Mouse (Mus musculus): ENCODE results near the gene Tmem72.

The Tmem72 gene

DNA sequence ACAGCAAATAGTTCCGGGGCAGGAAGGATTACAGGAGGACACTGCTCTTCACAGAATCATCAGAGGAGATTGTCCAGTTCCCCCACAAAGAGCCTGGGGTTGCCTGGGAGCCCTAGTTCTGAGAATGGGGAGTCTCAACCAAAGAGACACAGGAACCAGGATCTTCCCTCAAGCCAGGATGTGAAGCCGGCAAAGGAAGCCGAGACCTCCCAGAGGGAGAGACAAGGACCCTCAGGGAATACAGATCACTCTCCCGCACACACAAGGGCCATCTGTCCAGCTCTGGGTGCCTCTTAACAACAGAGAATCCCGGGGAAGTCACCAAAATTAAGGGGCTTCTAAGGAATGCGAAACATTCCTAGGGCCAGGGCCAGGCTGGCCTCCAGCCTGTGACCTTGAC, 39.4 kb downstream of the Tmem72 start:
- no peak for DNase-seq

DNA sequence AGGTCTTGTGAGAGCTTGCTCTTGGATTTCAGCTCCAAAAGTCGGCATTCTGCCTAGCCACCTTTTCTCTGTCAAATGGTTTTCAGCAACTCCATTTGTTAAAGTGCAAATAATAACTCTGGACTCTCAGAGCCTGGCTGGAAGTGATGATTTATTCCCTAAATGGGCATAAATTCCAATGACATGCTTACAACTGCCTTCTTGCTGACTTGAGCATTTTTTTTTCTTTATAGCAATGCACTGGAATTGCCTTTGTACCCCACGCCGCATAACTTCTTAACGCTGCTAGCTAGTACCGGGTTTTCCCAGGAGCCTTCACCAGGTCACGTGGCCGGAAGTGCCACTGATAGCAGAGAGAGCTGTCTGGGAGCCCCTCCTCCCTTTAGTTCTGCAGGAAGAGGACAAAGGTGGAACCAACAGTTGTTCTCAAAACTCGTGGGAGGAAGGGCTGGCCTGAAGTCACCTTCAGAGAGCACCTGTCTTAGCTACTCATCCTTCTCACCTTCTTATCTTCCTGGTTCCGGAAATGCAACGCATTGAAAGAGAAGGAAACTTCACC, 40.3 kb downstream of the Tmem72 start:
- no peak for DNase-seq

DNA sequence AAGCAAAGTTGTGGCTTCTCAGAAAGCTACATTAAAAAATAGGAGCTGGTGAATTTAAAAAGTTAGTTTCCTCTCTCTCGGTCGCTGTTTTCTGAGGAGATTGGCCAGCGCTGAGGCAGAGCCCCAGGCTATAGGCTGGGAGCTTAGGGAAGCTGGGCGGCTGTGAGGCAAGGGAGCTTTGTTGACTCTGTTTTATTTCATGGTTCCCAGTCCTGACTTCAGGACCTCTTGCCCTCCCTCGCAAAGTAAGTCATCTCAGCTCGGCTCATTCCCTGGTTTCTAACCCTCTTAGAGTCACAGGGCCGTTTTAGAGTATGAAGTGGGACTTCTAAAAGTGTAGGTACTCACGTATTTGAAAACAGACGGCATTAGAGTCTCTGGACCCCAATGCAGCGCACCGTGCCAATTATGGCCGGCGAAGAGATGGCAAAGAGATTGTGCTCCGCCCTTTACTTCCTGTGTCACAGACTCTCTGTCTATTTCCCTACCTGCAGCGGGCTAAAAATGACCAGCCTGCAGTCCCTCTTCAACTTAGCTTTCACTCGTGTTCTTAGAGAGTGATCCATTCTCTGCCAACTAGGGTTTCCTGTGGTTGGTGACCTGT, 42.3 kb downstream of the Tmem72 start:
- DNase-seq: no peak

DNA sequence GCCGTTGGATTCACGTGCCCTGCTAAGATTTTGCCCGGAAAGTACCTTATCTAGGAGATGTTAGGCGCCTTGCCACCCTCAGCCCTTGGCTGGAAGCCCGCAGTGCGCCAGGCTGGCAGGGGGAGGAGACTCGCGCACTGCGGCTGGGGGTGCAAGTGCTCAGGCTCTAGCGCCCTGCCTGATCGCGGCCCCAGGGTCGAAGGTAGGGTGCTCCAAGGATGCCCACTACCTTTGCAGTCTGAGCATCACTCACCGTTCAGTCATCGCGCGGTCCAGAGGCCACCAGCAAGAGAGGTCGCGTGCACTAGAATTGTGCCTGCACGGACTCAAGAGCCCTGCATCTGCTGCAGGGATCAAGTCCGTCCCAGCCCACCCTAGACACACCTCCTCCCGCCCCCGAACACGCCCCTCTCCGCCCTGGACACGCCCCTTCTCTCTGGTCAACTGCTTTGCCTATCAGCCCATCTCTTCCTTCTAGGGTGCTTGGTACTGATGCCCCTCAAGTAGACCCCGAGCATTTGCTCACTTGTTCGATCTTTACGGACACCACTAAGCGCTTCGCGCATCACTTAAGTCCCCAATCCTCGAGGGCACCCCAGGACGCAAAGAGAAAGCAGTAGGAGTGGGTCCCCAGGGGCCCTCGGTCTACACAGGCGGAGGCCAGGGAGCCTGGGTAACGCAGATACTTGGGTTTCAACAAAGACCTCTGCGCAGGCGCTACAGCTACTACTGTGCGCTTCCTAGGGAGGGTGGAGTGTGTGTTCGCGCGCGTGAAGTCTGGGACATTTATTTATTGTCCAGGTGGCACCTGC, 43.0 kb downstream of the Tmem72 start, which contains the start of gene Rassf4:
TSS of gene Rassf4 (minus strand) at position 482 of the 812 bp plus-strand sequence.
- peak; percentile 52 for DNase-seq

DNA sequence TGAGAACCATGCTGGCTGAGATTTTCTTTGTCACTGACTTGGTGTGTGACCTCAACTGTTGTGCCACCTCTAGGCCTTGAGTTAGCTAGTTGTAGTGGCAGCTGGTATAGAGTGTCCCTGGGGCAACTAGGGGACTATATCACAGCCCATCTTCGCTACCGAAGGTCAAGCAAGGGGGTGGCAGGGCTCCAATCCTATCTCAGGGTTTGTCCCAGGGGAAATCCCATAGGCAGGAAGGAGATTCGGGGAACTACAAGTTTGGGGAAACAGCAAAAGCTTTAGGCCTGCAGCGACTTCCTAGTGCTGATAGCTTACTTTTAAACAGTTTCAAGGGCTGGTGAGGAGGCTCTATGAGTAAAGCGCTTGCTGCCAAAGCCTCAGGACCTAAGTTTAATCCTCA, 44.4 kb downstream of the Tmem72 start:
- no peak for DNase-seq

DNA sequence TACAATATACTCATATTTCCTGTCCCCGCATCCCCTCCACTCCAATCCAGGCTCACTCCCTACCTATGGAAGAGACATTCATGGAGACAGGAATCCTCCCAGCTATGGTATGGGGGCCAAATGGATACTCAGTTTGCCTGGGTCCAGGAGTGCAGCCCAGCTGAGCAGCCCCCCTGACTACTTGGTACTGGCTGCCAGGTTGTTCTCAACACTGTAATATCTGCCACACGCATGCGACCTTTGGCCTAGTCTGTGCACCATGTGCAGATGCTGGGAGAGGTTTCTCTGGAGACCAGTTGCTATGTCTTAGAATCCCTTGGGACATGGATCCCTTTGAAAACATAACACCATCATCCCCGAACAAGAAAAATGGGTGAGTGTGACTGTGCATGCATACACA, 44.9 kb downstream of the Tmem72 start:
- no peak for DNase-seq

DNA sequence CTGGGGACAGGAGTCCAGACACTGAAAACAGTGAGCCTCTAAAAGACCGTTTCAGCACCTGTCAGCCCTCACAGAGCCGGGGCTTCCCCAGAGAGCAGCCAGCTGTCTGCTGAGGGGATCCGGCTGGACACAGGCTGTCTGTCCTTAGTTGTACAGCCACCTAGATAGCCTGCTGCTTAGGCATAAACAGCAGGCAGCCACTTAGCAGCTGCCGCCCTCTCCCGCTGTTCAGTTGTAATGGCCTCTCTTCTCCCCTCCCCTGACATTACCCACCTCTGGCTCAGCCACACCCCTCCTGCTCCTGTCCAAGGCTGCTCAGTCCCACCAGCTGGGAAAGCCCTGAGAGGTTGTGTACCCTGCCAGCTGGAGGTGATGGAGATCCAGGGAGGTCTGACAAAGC, 45.7 kb downstream of the Tmem72 start:
- no peak for DNase-seq

DNA sequence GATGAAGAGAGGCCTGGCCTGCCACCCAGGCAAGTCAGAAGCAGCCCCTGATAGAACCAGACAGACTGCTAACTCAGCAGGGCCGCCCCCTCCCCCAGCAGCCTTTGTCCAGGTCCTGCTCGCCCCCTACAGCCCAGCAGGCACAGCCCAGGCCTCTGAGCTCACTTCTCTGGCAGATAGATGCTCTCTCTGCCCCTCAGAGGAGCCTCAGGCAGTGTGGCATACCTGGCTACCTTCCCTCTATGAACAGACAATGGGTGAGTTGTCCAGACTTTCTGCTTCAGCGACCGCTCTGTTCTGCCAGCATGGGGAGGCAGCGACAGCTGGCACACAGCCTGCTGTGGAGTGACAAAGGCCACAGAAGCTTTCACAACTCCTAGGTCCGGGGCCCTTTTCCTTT, 46.6 kb downstream of the Tmem72 start:
- no peak for DNase-seq

DNA sequence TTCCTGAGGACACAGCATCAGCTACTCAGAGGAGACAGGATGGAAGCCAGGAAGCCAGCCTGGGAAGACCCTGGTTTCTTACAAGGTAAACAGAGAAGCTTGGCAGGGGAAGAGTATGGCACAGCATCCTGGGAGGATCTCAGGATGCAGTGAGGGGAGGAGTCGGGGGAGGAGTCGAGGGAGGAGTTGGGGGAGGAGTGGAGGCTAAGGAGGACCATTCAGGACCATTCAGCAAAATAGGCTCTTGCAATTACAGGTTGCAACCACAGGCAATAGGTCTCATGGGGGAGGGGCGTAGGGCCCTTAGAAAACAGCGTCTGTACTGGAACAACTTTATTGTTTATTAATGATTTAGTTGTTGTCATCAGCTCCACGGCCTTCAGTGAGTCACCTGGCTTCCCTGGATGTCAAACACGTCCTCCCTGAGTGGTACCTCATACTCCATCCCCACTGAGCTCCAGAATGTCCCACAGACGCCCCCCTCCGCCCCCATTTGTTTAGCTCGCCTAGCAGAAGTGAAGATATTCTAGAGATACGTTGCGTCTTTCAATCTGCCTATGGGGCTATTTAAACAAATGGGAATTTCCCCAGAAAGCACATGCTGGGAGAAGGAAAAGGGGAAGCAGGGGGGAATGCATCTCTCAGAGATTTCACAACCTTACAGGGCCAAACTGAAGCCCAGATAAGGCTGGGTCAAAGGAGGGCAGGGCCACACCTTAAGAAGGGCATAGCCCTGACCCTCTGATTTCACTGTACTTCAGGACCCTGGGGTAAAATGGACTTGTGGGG, 47.8 kb downstream of the Tmem72 start:
- DNase-seq: no peak

DNA sequence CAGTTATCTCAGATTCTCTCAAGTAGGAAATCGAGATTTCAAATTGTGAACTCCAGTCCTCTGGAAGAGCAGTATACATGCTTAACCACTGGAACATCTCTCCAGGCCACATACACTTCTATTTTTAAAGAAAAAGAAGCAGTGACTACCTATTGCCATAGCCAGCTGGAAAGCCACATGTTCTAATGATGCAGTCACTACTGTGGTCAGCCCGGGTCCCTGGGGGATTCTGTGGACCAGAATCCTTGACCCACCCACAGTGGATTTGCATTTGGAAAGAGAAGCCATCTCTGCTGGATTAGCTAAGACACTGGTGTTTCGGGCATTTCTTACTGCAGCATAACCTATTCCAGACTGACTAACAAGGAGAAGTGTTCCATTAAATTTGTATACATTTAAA, 49.3 kb downstream of the Tmem72 start:
- DNase-seq: no peak

DNA sequence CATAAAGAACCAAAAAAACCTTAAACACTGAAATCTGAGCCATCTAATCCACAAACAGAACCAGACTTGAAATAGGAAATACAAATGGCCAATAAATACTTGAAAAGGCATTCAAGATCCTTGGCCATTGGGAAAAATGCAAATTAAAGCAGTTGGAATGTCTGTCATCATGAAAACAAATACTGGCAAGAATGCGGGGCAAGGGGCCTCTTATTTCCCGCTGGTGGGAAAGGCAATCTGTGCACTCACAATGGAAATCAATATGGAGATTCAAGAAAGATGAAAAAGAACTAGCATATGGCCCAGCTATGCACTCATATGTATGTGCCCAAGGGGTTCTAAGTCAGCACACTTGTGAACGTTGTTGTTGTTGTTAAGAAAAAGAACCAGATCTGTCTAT, 49.8 kb downstream of the Tmem72 start:
- no peak for DNase-seq

DNA sequence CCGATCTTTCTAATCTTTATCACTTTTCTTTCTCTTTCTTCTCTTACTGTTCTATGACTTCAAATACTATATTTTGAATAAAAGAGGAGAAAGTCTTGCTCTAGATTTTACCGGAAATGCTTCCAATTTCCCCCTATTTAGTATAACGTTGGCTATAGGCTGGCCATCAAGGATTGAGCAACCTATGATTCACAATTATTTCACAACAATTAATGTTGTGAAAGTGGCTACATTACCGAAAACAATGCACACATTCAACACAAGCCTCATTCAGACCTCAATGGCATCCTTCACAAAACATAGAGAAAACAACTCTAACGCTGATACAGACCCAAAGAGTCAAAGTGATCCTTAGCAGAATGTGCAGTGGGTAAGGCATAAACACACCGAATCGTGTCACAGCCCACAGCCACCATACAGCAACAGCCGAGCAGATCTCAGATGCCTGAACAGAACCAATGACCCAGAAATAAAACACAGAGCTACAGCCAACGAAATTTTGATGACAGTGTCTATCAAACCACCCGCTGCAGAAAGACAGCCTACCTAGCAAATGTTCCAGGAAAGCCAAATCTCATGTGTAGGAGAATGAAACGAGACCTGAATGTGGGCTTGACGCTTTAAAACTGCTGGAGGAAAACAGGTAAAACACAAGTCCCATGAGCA, 50.5 kb downstream of the Tmem72 start:
- DNase-seq: no peak

DNA sequence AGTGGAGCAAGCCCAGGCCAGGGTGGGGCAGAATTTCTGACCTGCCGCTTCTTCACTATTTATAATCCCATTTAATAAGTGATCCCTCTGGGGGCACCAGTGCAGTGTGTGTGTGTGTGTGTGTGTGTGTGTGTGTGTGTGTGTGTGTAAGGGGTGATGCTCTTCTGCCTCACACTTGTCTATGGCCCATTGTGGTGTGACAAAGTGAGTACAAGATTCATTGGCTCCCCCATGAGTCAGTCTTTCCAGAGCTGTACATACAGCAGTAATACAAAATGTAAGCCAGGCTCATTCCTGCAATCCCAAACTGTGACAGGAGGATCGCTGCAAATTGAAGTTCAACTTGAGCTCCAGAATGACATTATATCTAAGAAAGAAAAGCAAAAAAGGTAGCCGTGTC, 51.9 kb downstream of the Tmem72 start:
- no peak for DNase-seq

DNA sequence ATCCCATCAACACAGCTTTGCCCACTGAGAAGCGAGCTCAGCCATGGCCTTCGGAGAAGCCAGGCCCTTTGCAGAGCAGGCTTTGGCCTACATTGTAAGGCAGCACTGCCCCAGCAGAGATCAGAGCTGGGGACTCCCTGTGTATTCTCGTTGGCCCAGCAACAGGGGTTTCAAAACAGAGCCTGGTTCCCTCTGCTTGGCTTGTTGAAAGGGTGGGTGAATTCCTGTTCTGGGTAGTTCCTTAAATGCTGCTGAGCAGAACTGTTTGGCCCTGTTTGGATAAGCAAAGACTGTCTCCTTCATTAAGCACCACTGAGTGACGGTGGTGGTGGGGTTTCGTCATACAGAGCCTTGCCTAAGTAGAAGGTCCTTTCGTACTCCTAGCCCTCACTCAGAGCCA, 52.7 kb downstream of the Tmem72 start:
- no peak for DNase-seq

DNA sequence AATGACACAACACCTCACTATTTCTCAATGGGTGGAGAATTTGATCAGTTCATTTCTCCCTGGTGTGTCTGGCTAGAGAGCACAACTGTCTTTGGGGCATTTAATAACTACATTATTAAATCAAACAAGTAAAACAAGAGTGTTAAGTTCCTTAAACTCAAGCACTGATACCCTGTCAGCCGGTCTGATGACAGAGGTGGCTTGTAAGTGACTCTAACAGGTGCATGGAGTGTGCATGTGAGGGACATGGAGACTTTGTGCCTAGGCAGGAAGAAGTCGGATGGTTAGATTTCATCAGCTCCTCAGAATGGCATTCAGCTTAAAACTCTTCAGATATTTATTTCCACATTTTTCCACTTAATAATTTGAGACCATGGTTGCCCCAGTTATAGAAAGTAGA, 53.3 kb downstream of the Tmem72 start:
- no peak for DNase-seq

DNA sequence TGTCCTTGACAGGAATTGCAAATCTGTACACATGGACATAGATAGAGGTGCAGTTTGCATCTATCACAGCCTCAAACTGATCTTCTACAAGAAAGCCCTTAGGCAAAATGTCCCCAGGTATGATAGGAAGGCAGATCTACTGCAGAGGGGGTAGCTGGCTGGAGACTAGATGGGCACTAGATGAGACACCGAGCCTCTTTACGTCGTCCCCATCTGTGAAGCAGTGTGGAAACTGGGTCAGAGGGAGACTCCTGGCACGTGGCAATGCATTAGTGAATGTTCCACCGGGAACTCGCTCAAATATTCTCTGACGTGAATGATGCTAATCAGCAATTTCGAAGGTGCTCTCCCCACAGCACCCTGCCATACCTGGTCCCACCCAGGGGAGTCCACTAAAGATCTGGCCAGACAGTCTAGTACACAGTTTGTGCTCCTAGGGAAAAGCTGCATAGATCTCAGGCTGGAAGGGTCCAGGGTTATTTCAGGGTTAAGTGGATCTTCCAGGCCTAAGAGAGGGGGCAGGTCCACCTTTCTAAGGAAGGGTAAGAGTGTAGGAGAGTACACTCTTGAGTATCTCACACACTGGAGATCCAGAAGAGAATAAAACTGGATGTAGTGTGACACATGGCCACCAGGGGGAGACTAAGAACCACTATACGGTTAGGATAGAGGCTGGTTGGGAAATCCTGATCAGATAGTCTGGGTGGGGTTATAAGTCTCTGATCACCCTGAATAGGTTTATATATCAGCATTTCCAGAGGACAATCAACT, 62.8 kb downstream of the Tmem72 start:
- no peak for DNase-seq

DNA sequence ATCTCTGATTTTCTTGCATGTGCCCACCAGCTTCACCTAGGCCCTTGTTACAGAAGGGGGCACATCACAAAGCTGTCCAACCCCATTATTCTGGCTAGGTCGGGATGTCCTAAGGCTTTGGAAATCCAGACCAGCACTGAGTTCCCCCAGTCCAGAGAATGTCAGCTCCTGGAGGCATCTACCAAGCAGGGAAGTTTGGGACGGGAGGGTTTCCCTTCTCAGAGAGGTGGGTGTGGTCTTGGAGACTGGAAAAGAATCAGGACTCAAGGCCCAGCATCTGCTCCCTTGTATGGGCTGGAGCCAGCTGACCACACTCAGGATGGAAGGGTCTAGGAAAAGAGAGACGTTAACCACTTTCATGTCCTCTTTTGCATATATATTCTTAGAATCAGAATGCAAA, 63.5 kb downstream of the Tmem72 start:
- no peak for DNase-seq

DNA sequence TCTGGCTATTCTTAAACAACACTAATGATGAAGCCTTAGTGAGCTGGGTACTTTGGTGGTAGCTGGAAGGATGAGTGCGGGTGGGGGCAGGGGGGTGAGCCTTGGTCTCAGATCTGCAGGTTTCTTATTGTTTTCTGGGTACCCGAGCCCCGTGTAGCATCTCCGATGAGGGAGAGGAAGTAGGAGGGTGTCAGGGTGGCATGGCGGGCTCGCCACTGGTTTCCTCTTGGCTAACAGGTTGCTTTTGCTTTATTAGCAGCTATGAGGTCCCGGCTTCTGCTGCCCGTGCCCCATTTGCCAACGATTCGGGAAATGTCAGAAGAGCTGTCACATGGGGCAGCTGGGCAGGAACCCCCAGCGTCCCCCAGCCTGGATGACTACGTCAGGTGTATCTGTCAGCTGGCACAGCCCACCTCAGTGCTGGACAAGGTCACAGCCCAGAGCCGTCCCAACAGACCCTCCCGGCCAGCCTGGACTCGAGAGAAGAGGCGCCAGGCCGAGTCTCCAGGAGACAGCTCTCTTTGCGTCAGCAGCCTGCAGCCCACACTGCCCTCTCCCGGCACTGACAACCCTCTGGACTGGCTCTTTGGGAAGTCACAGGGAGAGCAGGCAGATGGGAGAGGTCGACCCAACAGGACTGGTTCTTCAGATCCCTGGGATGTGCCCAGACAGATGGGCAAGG, 65.1 kb downstream of the Tmem72 start:
- peak; percentile 23 for DNase-seq

DNA sequence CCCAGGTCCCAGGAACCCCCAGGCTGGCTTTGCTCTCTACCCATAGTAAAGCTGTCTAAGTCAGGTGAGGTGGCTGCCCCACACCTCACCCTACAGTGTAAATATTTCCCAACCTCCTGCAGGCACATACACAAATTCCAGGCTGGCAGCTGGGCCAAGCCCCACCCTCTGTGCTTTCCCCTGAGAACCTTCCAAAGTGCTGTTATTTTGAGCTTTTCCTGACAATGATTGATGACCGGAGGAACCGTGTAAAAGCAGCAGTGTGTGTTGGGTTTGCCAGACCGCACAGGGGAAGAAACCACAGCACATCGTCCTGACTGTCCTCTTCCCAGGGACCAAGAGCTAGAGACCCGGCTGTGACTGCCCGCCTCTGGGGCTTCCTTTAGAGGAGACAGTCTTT, 66.3 kb downstream of the Tmem72 start, which contains the start of gene Depp1:
TSS of gene Depp1 (plus strand) at position 204 of the 400 bp plus-strand sequence.
- DNase-seq: no peak

DNA sequence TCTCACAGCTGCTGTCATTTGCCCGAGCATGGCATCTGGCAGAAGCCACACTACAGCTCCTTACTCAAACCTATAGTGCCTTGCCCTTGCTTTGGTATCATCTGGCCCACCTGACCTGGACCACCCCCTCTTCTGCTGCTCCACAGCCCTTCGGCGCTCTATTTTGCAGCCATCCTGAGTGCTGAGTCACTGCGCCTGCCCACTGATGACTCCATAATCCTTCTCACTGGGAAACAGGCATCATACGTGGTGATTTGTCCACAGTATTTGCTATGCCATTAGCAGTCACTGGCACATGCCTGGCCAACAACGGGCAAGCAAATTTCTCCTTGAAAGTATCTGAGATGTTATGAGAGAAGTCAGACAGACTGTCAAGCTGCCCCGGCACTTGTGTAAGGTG, 66.9 kb downstream of the Tmem72 start:
- no peak for DNase-seq

DNA sequence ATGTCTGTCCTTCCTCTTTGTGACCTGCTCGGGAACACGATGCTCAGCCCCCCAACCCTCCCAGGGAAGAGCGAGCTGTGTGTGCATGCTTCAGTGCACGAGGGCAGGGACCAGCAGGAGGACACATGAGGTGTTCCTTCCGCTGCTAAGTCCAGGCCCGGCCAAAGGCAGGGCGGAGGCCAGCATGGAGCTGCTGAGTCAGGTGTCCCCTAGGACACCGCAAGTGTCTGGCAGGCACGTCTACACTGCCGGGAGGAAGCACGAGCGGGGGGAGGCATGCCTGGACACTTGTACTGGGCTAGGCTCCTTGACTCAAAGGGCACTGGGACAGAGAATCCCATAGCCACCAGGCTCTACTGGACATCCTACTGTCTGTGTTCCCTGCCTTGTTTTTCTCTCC, 69.0 kb downstream of the Tmem72 start:
- DNase-seq: peak; percentile 55

DNA sequence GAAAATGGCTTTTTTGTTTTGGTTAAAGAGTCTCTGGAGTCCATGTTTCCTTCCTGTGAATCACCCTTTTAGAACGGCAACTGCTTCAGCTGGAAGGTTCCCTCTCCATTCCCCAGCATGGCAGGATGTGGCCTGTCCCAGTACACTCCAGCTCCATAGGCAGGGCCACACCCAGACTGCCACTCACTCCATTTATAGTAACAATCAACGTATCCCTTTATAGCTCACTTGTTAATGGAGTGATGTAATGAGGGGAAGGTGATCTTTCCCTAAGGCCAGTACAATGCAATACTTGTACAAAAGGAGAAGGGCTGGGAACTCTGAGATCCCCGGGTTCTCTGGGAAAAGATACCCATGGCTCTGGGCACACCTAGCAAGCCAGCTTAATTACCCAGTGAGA, 72.4 kb downstream of the Tmem72 start:
- no peak for DNase-seq
